Mouse (Mus musculus) heart, embryonic 16.5 days (tissue): ENCODE data around the gene Pgm1. TPM values are rescaled to one million over a fixed set of nuclear protein-coding genes. Genes with fewer than 3 reads are reported as not detected.

Experiments used
- ATAC-seq: fragments of 200-750 bp; cut with Nextera tagmentation; replicated peaks from 2 replicates; pipeline ENCODE4 v1.8.0; 2017; ENCODE audit warnings: moderate number of reproducible peaks; ENCODE audit not compliant: insufficient read depth, low FRiP score; ENCODE audit errors: extremely low read depth
- H3K27ac ChIP-seq: fragments of 300-500 bp; sonication (generic); 2 replicates; pipeline ENCODE4 v1.5.1; 2014; ENCODE audit warnings: mild to moderate bottlenecking, low read length, control low read depth, moderate library complexity
- H3K27me3 ChIP-seq: fragments of 300-500 bp; sonication (generic); 2 replicates; pipeline ENCODE4 v1.6.1; 2014; ENCODE audit warnings: low read length, mixed read lengths; ENCODE audit not compliant: control insufficient read depth, insufficient read depth
- H3K36me3 ChIP-seq: fragments of 300-500 bp; sonication (generic); 2 replicates; pipeline ENCODE4 v1.6.1; 2014; ENCODE audit not compliant: control insufficient read depth, insufficient read depth
- H3K4me1 ChIP-seq: fragments of 300-500 bp; sonication (generic); 2 replicates; pipeline ENCODE4 v1.6.1; 2014; ENCODE audit warnings: low read length, mixed read lengths; ENCODE audit not compliant: control insufficient read depth, insufficient read depth
- H3K4me2 ChIP-seq: fragments of 300-500 bp; sonication (generic); 2 replicates; pipeline ENCODE4 v1.6.1; 2014; ENCODE audit warnings: low read depth, mild to moderate bottlenecking, control low read depth, low read length
- H3K4me3 ChIP-seq: fragments of 300-500 bp; sonication (generic); 2 replicates; pipeline ENCODE4 v1.5.1; 2014; ENCODE audit warnings: mild to moderate bottlenecking, control low read depth, low read length
- H3K9ac ChIP-seq: fragments of 300-500 bp; sonication (generic); 2 replicates; pipeline ENCODE4 v1.6.1; 2014; ENCODE audit warnings: low read length, control low read depth
- H3K9me3 ChIP-seq: fragments of 300-500 bp; sonication (generic); replicated peaks from 2 replicates; pipeline ENCODE4 v1.6.1; 2016; ENCODE audit warnings: low read length; ENCODE audit not compliant: control insufficient read depth
- WGBS: fragments of 180-500 bp; shearing (Covaris S2); extraction: QIAGEN DNeasy Blood & Tissue Kit; methylation state at CpG from one replicate; pipeline ENCODE4 v1.1.7; 2014; 5-methylcytosine and 5-hydroxymethylcytosine counted together
- polyA plus RNA-seq: library from polyadenylated mRNA; unstranded; fragments of >200 nt; fragmentation: Nextera tagmentation; extraction: Ambion mirVana; gene quantifications from 2 replicates; pipeline ENCODE4 v1.2.1, GENCODE M21; 2015

The Pgm1 gene
- polyA plus RNA-seq = 291 and 294 TPM in 2 replicates

- peaks cover 20% of the 10 kb centered on the region for H3K4me1 ChIP-seq
- WGBS = 2% methylated on average over 23 of the region's 23 CpGs
- ATAC-seq = peak; percentile 84
- H3K27ac ChIP-seq = peak within 1 kb of the TSS; percentile 100
- peak within 1 kb of the TSS; percentile 97 for H3K9ac ChIP-seq
- no peaks in the 10 kb centered on the region for H3K27me3 ChIP-seq
- H3K4me3 ChIP-seq = peak within 1 kb of the TSS; percentile 85
- no peaks in the 10 kb centered on the region for H3K36me3 ChIP-seq
- no peaks in the 10 kb centered on the region for H3K9me3 ChIP-seq
- H3K4me2 ChIP-seq = peak within 1 kb of the TSS; percentile 68
These were observed at the start of gene Pgm1 for GRCm38 (mm10) chr4:99929149-99929612. Gene Pgm1 (plus strand): TSS chr4:99929414.

DNA sequence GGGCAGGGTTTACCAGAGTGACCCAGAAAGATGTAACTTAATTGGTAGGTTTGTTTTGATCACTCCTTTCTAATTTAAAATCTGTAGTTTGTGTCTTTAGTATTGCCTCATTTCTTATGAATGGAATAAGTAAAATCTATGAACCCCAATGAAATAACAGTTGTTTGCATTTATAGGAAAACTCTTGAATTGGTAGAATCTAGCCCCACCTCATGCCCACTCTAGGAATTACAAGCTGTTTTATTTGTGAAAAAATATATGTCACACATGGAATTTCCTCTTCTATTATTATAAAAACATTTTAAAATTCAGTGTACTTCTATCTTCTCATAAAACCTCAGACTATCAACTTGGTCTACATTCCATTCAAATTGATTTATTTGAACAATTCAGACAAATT, 47.3 kb upstream of the Pgm1 start:
- no peak for ATAC-seq
- no peak overlapping the region for H3K9ac ChIP-seq
- no peaks in the 10 kb centered on the region for H3K27me3 ChIP-seq
- no peak overlapping the region for H3K27ac ChIP-seq
- H3K4me3 ChIP-seq = no peak overlapping the region
- no peak overlapping the region for H3K4me2 ChIP-seq
- no peaks in the 10 kb centered on the region for H3K9me3 ChIP-seq
- 0 out of 2 replicates have a peak, but pooled peaks cover 2% of the 10 kb centered on the region for H3K36me3 ChIP-seq
- H3K4me1 ChIP-seq = peaks cover 6% of the 10 kb centered on the region

- H3K9me3 ChIP-seq = no peaks in the 10 kb centered on the region
- H3K36me3 ChIP-seq = 0 out of 2 replicates have a peak, but pooled peaks cover 2% of the 10 kb centered on the region
- H3K27ac ChIP-seq = no peak overlapping the region
- H3K9ac ChIP-seq = no peak overlapping the region
- H3K4me2 ChIP-seq = no peak overlapping the region
- H3K4me1 ChIP-seq = peaks cover 6% of the 10 kb centered on the region
- H3K27me3 ChIP-seq = no peaks in the 10 kb centered on the region
- H3K4me3 ChIP-seq = no peak overlapping the region
- ATAC-seq = no peak
These were observed 46.8 kb upstream of the Pgm1 start for GRCm38 (mm10) chr4:99882405-99882804.

DNA sequence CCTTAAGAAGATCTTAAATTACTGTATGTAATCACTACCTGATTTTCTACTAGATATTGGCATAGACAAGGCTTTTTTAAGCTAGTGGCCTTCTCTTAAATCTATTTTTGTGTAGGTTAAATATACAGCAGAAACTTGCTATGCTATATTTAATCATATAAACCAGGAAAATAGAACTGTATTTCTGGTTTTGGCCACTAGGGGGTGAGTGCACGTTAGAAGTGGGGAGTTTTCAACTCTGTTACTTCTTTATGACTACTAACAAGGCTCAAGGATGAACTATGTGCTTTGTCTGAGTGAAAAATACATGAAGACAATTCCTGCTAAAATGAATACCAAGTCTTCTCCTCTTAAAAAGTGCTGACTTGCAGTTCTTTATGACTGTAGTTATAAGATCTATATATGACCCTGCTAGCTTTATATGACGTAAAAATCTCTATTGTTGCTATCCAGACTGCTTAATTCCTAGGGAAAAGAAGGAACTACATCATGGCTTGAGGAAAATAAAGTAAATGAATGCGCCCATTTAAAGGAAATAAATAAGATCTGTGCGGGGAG, 15.2 kb upstream of the Pgm1 start:
- H3K4me3 ChIP-seq = no peak overlapping the region
- no peaks in the 10 kb centered on the region for H3K27me3 ChIP-seq
- H3K4me1 ChIP-seq = no peaks in the 10 kb centered on the region
- no peaks in the 10 kb centered on the region for H3K9me3 ChIP-seq
- WGBS = 64% methylated on average over 4 of the region's 4 CpGs
- no peak for ATAC-seq
- no peaks in the 10 kb centered on the region for H3K36me3 ChIP-seq
- no peak overlapping the region for H3K4me2 ChIP-seq
- H3K9ac ChIP-seq = no peak overlapping the region
- no peak overlapping the region for H3K27ac ChIP-seq

- Histone ChIP-seq H3K27ac (no peak overlapping the region), H3K27me3 (no peaks in the 10 kb centered on the region), H3K9ac (no peak overlapping the region), H3K4me3 (no peak overlapping the region), H3K4me1 (peaks cover 12% of the 10 kb centered on the region), H3K36me3 (no peaks in the 10 kb centered on the region), H3K9me3 (no peaks in the 10 kb centered on the region), H3K4me2 (no peak overlapping the region)
- WGBS = 88% methylated on average over 4 of the region's 4 CpGs
- ATAC-seq = no peak
These were observed 2.8 kb upstream of the Pgm1 start for GRCm38 (mm10) chr4:99926380-99926779.

DNA sequence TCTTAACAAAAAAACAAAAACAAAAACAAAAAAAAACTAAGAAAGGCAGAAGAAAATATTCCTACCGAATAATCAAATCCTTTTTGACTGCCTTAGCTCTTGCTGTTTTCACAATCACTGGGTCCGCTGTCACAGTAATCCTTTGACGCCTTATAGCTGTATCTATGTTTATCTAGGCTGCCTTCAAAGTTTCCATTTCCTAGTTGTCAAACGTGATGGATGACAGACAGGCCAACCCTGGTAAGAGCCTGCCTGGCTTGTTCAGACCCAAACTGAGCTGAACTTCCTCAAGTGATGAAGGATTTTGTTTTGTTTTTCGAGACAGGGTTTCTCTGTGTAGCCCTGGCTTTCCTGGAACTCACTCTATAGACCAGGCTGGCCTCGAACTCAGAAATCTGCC, 693 bp upstream of the Pgm1 start:
- peaks cover 20% of the 10 kb centered on the region for H3K4me1 ChIP-seq
- no peak overlapping the region for H3K4me3 ChIP-seq
- ATAC-seq = no peak
- H3K9ac ChIP-seq = no peak overlapping the region
- H3K9me3 ChIP-seq = no peaks in the 10 kb centered on the region
- no peaks in the 10 kb centered on the region for H3K27me3 ChIP-seq
- peak overlapping the region; percentile 68 for H3K4me2 ChIP-seq
- H3K27ac ChIP-seq = peak overlapping the region; percentile 100
- H3K36me3 ChIP-seq = no peaks in the 10 kb centered on the region
- 34% methylated on average over 6 of the region's 6 CpGs for WGBS

DNA sequence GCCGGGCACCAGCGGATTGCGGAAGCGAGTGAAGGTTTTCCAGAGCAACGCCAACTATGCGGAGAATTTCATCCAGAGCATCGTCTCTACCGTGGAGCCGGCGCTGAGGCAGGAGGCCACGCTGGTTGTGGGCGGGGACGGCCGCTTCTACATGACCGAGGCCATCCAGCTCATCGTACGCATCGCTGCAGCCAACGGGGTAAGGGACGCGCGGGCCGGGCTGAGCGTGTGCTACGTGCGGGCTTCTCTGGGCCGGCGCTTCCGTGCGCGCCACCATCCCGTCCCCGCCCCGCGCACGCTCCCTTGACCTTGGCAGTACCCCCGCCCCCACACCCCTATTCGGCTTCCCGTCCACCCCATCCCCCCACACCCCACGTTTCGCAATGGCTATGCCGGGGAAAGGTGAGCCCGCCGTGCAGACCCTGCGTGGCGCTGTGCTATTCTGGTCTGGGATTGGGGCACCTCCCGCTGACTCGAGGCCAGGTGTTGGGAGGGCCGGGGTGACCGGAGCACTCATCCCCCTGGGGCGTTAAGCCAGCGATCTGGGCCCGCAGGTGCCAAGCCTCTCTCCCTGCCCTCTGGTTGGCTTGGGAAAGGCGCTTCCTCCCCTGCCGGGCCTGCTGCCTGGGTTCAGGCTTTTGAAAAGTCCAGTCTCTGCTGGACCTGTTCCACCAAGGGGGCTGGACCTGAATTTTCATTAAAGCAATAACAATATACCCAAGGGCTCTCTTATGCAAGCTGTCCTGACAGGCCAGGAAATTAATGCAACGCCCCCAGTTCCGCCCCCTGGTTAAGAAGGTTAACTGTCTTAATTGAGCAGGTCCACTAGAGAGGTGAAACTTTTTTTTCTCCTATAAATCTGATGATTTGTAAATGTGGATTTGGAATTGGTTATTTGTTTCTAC, 651 bp downstream of the Pgm1 start, which contains the start of gene Itgb3bp:
Gene Itgb3bp (minus strand): TSS at position 201 of the 905 bp plus-strand sequence.
- H3K9ac ChIP-seq = peak within 1 kb of the TSS; percentile 97
- WGBS = under 1% methylated on average over 56 of the region's 57 CpGs
- no peaks in the 10 kb centered on the region for H3K27me3 ChIP-seq
- ATAC-seq = peak; percentile 91
- H3K27ac ChIP-seq = peak within 1 kb of the TSS; percentile 100
- H3K4me3 ChIP-seq = peak within 1 kb of the TSS; percentile 85
- peak within 1 kb of the TSS; percentile 68 for H3K4me2 ChIP-seq
- H3K9me3 ChIP-seq = no peaks in the 10 kb centered on the region
- peaks cover 21% of the 10 kb centered on the region for H3K4me1 ChIP-seq
- H3K36me3 ChIP-seq = no peaks in the 10 kb centered on the region

DNA sequence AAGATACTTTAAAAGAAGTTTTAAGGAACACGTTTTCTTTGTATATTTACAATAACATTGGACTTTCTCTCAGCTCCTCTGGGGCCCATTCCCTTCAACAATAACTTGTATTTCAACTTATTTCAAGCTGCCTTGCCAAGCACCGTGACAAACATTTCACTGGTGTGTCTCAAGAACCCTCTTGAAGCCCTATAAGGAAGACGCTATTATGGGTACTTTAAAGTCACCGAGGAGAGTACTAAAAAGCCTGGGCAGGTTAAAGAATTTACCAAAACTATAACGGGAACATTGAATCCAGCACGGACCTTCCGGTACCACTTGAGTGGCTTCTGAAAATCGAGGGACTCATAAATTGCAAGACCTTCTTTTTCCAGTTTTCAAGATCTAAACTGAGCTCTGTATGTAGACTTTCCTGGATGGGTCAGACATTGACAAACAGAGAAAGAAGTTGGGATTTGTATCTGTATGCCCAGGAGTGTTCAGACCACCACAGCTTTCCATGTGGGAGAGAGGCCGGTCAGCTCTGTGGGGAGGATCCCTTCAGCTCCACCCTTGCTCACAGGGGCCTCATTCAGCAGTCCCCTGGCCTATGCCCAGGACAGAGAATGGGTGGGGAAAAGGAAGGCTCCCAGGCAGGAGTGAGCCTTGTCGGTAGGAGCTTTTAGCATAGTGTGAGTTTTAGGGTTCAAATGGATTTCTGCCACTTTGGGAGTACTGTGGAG, 1.5 kb downstream of the Pgm1 start:
- ATAC-seq = no peak

More for the DNA sequence above, 1.5 kb downstream of the Pgm1 start:
- Histone ChIP-seq H3K9me3 (no peaks in the 10 kb centered on the region), H3K4me1 (peaks cover 27% of the 10 kb centered on the region), H3K27ac (peak overlapping the region; percentile 100), H3K4me3 (peak overlapping the region; percentile 85), H3K9ac (peak overlapping the region; percentile 97), H3K27me3 (no peaks in the 10 kb centered on the region), H3K36me3 (no peaks in the 10 kb centered on the region), H3K4me2 (peak overlapping the region; percentile 68)
- WGBS = 23% methylated on average over 10 of the region's 10 CpGs
